In genomic region chr8:94470794-94471193, GRCm38 (mm10) we compare ENCODE assay signal across 17 mouse cellular contexts. TPM values are rescaled to one million over a fixed set of nuclear protein-coding genes. Genes with fewer than 3 reads are reported as not detected.
"Had no signal": no experiment of that assay in that cellular context is flagged by ENCODE, and none has a peak within 500 bp of the region (broad histone marks: within the 10 kb centered on the region; RNA-seq: fewer than 3 reads in every experiment).

No protein-coding gene starts in this region.

- H3K4me3 ChIP-seq: kidney, embryonic 15.5 days; left cerebral cortex, adult 2 months; limb, embryonic 10.5 days; midbrain, embryonic 13.5 days; myocyte; neural tube, embryonic 15.5 days had no signal

- ATAC-seq: lung, postnatal 0 days; midbrain, embryonic 13.5 days had no signal

- H3K27me3 ChIP-seq: kidney, embryonic 15.5 days; midbrain, embryonic 13.5 days; neural tube, embryonic 15.5 days had no signal

- H3K27ac ChIP-seq: kidney, embryonic 15.5 days; left cerebral cortex, adult 2 months; limb, embryonic 10.5 days; liver, embryonic 14.5 days; midbrain, embryonic 13.5 days; neural tube, embryonic 15.5 days had no signal

- H3K9ac ChIP-seq: kidney, embryonic 15.5 days; liver, embryonic 14.5 days; midbrain, embryonic 13.5 days; neural tube, embryonic 15.5 days had no signal

- DNase-seq: kidney, adult 2 months; kidney, postnatal 14 days; lung, adult 2 months; lung, postnatal 36 days; right cerebral cortex, adult 18-20 months; right cerebral cortex, postnatal 25 days; thymus, adult 18-20 months; thymus, postnatal 25 days had no signal

- H3K4me1 ChIP-seq: kidney, embryonic 15.5 days; midbrain, embryonic 13.5 days; neural tube, embryonic 15.5 days had no signal

- H3K4me2 ChIP-seq: kidney, embryonic 15.5 days; midbrain, embryonic 13.5 days; neural tube, embryonic 15.5 days had no signal

- H3K9me3 ChIP-seq: kidney, embryonic 15.5 days; limb, embryonic 10.5 days; midbrain, embryonic 13.5 days; neural tube, embryonic 15.5 days had no signal

- H3K36me3 ChIP-seq: kidney, embryonic 15.5 days; limb, embryonic 10.5 days; midbrain, embryonic 13.5 days; neural tube, embryonic 15.5 days had no signal

RNA-seq across cellular contexts. Expression of gene Nlrc5, which starts 36.6 kb away (rescaled TPM):
- polyA plus RNA-seq: limb, embryonic 10.5 days; neural tube, embryonic 11.5 days had no signal
